Mouse (Mus musculus) Patski (cell line): ENCODE measurements around the gene Ghrhr. TPM values are rescaled to one million over a fixed set of nuclear protein-coding genes. Genes with fewer than 3 reads are reported as not detected.

Source experiments
- ATAC-seq: fragments of 100-300 bp; one replicate; pipeline ENCODE4 v1.8.0; 2021
- CTCF ChIA-PET: fragments of 350-600 bp; sonication (Branson Sonifier 250); formaldehyde crosslinking; loops from one replicate; lab custom pipeline; 2022; ENCODE audit warnings: inconsistent platforms; lab: Charles Lee
- POLR2A ChIA-PET: fragments of 350-600 bp; sonication (Branson Sonifier 250); formaldehyde crosslinking; loops from one replicate; lab custom pipeline; 2022; ENCODE audit warnings: antibody characterized with exemption, inconsistent platforms; lab: Charles Lee
- DNase-seq: peaks from one replicate; pipeline ENCODE4 v3.0.0-alpha.2; 2011; ENCODE audit warnings: low read depth, low spot score
- H3K27me3 ChIP-seq: fragments of 371-371 bp; one replicate; pipeline ENCODE4 v1.5.1; 2021
- CTCF ChIP-seq: fragments of 100-300 bp; IDR thresholded peaks from one replicate; pipeline ENCODE4 v1.5.1; 2021
- in situ Hi-C: fragments of 300-500 bp; cut with MboI; formaldehyde crosslinking; loops from 3 replicates; pipeline ENCODE4 v1.11.1; 2018; ENCODE audit warnings: low pct_unique_long_range_greater_than_20kb, mixed read lengths
- polyA plus RNA-seq: library from polyadenylated mRNA; unstranded; gene quantifications from one replicate; pipeline ENCODE4 v1.2.3, GENCODE M21; 2021

Ghrhr gene
- polyA plus RNA-seq, 1 experiment from 2014 or later, result 0.33 TPM

DNA sequence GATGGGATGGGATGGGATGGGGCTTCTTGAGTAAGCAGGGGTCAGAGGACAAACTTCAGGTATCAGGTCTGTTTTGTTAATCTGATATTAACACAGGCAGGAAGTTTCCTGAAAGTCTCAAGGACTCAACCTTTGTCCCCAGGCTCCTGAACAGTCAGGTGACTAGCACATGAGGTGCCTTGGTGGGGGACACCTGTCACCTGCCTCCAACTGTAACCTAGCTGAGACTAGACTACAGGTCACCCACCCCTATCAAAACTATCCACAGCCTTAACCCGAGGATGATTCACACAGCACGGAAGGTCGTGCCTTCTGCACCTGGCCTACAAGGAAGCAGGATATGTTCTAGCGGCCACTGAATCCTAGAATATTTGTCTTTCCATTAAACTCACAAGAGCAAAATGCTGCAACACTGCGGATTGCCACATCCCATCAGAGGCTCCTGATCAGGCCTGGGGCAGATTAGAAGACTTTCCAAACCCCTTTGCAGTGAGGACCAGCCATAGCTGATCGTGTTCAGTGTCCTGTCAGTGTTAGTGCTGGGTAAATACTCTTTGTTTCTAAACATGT, 25.6 kb upstream of the Ghrhr start:
- POLR2A ChIA-PET, result no interaction called here
- no peaks in the 10 kb centered on the region for H3K27me3 ChIP-seq
- TF ChIP-seq CTCF, result no peak
- no peak for DNase-seq
- in situ Hi-C loops, result no loop called here
- CTCF ChIA-PET, result interaction anchor here (1.2 kb wide), 1 partner anchor 10 kb away, joined by 3 read pairs; no protein-coding TSS in a partner anchor
- no peak for ATAC-seq

DNA sequence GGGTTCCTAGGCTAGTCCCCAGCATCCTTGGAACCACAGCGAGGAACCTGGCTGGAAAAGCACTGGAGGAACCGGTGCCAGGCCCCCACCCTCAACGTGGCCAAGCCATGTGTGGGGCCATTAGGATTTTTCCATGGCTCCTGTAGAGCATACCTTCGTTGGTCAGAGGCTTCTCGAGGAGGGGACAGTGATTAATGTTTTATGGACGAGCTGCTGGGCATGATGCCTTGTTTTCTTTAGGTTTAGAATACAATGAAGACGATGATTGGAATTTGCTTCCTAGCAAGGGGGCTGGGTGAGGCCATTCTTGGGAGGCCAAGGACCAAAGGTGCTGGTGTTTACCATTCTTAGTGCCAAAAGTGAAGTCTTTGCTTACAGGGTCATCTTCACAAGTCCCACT, 24.4 kb upstream of the Ghrhr start:
- DNase-seq, result peak; percentile 73
- peak; percentile 74 for ATAC-seq
- TF ChIP-seq CTCF, result no peak
- no peaks in the 10 kb centered on the region for H3K27me3 ChIP-seq
- ChIA-PET POLR2A (interaction anchor here (0.8 kb wide), 2 partner anchors 24 to 127 kb away, joined by 3 read pairs; no protein-coding TSS in a partner anchor), CTCF (no interaction called here)
- in situ Hi-C loops, result no loop called here

DNA sequence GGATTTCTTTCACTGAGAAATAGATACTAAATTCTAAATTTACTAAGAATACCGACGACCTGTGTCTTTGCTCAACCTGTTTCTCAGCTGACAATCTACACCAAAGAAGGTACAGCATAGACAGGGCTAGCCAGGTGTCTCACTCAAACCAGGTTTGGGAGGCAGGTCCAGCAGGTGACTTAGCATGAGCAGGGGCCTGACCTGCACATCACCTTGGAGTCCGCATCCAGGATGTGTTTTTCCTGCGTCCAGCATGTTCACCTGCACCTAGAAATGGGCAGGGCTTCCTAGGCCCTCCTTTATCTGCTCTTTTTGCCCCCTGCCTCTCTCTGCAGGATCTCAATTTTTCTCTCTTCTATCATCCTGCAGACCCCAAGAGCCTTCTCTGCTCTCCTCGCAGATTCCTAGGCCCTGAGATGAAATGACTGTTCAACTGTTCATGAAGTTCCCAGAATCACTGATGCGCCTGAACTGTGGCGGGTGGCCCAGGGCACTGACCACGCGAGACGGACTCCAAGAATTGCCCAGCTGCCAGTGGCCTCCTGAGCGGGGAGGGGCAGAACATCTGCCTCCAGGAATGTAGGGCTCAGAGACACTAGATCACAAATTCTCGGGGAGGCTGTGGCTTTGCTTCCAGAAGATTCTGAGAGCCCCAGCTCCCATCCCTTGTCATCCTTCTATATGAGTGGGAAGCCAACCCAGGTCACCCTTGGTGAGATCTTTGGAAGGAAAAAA, 22.2 kb upstream of the Ghrhr start:
- no peak for ATAC-seq
- H3K27me3 ChIP-seq, result no peaks in the 10 kb centered on the region
- ChIA-PET POLR2A (interaction anchor here (0.5 kb wide), 1 partner anchor 58 kb away, joined by 3 read pairs; no protein-coding TSS in a partner anchor), CTCF (interaction anchor here (0.6 to 1.4 kb wide), 2 partner anchors 18 to 122 kb away, joined by 3 to 4 read pairs; partner anchors contain the start of gene Aqp1)
- in situ Hi-C loops, result no loop called here
- TF ChIP-seq CTCF, result no peak
- DNase-seq, result no peak

DNA sequence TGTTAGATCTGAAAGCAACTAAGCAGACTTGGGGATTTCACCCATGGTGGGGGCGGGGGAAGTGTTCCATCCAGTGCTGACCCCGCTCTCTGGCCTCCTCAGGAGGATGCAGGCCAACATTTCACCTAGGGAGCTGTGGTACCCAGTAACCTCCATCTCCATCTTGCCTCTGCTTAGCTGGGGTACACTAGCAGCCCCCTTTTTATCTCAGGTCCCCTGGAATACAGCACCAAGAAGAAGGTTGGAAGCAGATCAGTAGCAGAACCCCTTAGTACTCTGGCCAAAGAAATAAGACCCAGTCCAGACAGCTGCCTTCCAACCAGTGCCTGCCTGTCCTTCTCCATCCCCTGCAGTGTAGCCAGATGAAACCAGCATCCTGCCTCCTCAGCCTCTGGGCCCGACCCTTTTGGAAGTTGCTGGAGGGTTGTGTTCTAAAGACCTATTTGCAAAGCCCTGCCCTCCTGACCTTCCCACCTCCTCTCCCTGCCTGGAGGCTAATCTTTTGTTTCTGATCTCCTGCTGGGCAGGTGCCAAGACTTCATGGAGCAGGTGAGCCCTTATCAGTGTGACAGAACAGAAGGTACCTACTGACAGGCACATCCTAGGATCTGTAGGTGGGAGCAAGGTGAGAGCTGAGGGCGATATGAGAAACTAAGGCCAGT, 21.5 kb upstream of the Ghrhr start:
- ATAC-seq, result no peak
- no peak for DNase-seq
- ChIA-PET CTCF (interaction anchor here (1.4 to 1.8 kb wide), 2 partner anchors 11 to 122 kb away, joined by 4 read pairs; no protein-coding TSS in a partner anchor), POLR2A (interaction anchor here (0.5 to 0.7 kb wide), 4 partner anchors 10 to 59 kb away, joined by 3 read pairs; no protein-coding TSS in a partner anchor)
- no peaks in the 10 kb centered on the region for H3K27me3 ChIP-seq
- no peak for TF ChIP-seq CTCF
- in situ Hi-C loops, result no loop called here

DNA sequence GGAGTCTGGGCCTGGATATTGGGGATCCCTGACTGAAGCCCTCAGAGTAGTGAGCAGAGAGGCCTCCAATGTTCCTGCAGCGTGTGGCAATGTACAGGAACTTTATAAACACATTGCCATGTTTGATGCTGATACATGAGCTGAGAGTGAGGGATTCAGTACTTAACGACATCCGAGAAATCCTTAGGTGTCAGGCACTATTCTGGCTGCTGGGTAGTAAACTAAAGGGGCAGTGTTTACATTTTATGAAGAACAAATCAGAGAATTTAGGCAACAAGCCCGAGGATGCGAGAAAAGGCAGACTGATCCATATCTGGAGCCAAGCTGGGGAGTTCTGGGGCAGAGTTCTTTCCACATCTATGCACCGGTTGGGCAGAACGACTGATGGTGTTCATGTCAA, 20.5 kb upstream of the Ghrhr start:
- in situ Hi-C loops, result no loop called here
- ATAC-seq, result no peak

DNA sequence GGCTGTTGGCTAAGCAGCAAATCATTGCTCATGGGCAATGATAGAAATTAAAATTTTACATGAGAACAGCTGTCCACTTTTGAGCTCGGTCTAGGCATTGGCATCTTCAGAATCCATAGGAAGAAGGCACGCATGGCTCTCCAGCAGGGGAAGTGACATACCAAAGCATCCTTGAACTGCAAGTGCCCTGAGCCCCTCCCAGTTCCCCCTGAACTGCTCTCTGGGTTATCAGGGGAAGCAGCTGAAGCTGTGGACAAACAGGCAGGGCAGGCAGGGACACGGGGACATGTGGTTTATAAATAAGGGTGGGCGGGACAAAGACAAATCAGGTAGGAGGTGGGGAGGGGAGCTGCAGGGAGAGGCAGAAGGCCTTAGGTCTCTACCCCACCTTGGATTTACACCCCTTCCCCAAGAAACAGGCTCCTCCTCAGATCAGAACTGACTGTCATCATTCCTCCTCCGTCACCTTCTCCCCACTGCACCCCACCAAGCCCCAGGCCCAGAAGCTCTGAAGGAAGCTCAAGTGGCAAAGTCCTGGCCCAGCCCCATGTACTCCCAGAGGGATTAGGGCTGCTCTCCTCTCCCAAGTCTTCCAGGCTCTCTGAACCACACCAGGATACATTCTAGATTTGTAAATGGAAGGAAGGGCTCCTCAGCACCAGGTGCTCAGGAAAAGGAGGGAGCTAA, 19.9 kb upstream of the Ghrhr start:
- DNase-seq (no peak), ATAC-seq (no peak)
- no peaks in the 10 kb centered on the region for H3K27me3 ChIP-seq
- no peak for TF ChIP-seq CTCF
- in situ Hi-C loops, result no loop called here
- POLR2A ChIA-PET, result interaction anchor here (1.0 kb wide), 1 partner anchor 12 kb away, joined by 3 read pairs; no protein-coding TSS in a partner anchor
- CTCF ChIA-PET, result interaction anchor here (1.1 to 1.8 kb wide), 4 partner anchors 13 to 123 kb away, joined by 3 to 4 read pairs (median 4); partner anchors contain the start of gene Ghrhr

More for the DNA sequence above, 20.5 kb upstream of the Ghrhr start:
- ChIA-PET CTCF (interaction anchor here (1.1 to 1.8 kb wide), 4 partner anchors 12 to 122 kb away, joined by 3 to 4 read pairs (median 4); partner anchors contain the start of gene Ghrhr), POLR2A (interaction anchor here (0.5 to 0.7 kb wide), 3 partner anchors 9 to 51 kb away, joined by 3 read pairs; no protein-coding TSS in a partner anchor)
- DNase-seq, result no peak
- no peak for TF ChIP-seq CTCF
- no peaks in the 10 kb centered on the region for H3K27me3 ChIP-seq

DNA sequence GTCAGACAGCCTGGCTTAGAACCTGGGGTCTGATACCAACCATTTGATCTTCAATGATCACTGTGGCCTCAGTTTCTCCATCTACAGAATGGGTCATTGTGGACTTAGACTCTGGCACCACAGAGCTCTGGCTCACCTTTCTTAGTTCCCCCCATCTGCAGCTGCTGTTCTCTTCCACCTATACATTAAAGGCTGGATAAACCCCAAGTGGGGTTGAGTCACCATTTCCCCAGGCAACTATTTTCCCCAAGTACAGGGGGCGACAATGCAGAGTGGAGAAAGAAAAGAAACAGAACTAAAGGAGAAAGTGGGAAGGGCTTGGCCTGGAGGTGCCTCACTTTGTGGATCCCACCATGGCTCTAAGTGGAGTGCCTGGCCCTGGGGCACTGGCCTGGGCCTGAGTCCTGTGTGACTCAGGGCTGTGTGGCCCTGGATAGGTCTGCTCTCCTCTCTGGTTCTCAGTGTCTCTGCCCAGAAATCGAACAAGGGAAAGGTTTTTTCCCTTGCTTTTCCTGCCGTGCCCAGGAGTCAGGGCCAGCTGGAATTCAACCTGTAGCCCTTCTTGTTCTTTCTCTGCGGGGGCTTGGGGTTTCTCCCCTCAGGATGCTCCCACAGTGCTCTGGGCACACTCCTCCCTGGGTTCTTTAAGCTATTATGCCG, 19.0 kb upstream of the Ghrhr start:
- DNase-seq, result no peak
- ChIA-PET CTCF (interaction anchor here (1.4 kb wide), 1 partner anchor 19 kb away, joined by 4 read pairs; the partner anchor contains the start of gene Ghrhr), POLR2A (interaction anchor here (0.6 to 1.0 kb wide), 2 partner anchors 13 to 667 kb away, joined by 3 to 4 read pairs; no protein-coding TSS in a partner anchor)
- in situ Hi-C loops, result no loop called here
- TF ChIP-seq CTCF, result no peak
- peak; percentile 10 for ATAC-seq
- H3K27me3 ChIP-seq, result no peaks in the 10 kb centered on the region

DNA sequence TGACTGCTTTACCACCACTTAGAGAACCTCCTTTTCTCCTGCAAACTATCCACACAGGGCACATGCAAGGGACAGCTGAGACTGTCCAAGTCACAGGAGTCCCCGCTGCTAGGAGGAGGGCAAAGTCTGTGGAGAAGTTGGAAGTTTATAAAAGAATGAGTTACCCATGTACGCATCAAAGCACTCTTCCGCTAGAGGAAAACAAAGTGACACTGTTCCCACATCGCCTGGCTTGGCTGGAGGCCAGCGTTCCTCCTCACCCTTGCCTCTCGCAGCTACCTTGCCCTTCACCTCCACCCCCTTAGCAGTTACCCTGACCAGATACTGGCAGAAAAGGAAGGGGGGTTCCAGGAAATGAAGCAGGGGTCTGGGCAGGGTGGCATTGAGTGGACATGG, 18.5 kb upstream of the Ghrhr start:
- in situ Hi-C loops, result no loop called here
- POLR2A ChIA-PET, result no interaction called here
- H3K27me3 ChIP-seq, result no peaks in the 10 kb centered on the region
- CTCF ChIA-PET, result interaction anchor here (1.4 kb wide), 1 partner anchor 10 kb away, joined by 3 read pairs; no protein-coding TSS in a partner anchor
- DNase-seq, result no peak
- no peak for TF ChIP-seq CTCF
- ATAC-seq, result peak; percentile 34

DNA sequence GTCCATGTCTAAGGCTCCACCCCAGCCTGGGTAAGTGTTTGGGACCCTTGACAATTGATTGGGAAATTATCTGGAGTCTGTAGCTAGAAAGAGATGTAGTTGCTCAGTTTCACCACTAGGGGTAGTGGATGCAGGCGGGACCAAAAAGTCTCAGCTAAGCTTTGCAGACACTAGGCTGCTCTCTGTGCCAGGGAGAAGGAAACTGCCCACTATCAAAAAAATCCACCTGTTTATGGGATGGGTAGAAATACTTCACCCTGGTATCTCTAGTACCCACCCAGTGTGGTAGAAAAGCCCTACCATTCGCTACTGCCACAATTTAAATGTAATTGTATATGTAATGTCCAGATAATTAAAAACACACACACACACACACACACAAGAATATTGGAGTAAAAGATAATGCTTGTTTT, 17.4 kb upstream of the Ghrhr start:
- in situ Hi-C loops, result no loop called here
- ChIA-PET POLR2A (interaction anchor here (1.0 kb wide), 1 partner anchor 19 kb away, joined by 3 read pairs; no protein-coding TSS in a partner anchor), CTCF (interaction anchor here (1.1 to 3.4 kb wide), 5 partner anchors 9 to 73 kb away, joined by 3 to 10 read pairs (median 5); partner anchors contain the start of gene Ghrhr)
- H3K27me3 ChIP-seq, result no peaks in the 10 kb centered on the region
- ATAC-seq (no peak), DNase-seq (no peak)
- peak; percentile 79 for TF ChIP-seq CTCF
